Mouse (Mus musculus): ENCODE measurements around the gene Stat5b. TPM values are rescaled to one million over a fixed set of nuclear protein-coding genes. Genes with fewer than 3 reads are reported as not detected.

Stat5b gene
- total RNA-seq, 2 experiments from 2014 or later: 47.6 to 53.2 TPM

- no peak for ATAC-seq (ENCODE audit: poor library complexity, severe bottlenecking)
These were observed 7.4 kb downstream of the Stat5b start for GRCm38 (mm10) chr11:100843070-100843669.

GRCm38 (mm10) chr11:100842025-100842424 lies 8.5 kb downstream of the Stat5b start:
- ATAC-seq (ENCODE audit: poor library complexity, severe bottlenecking): no peak

GRCm38 (mm10) chr11:100840866-100841265 lies 9.7 kb downstream of the Stat5b start:
- ATAC-seq (ENCODE audit: poor library complexity, severe bottlenecking): peak; percentile 86

- no peak for ATAC-seq (ENCODE audit: poor library complexity, severe bottlenecking)
These were observed 11.0 kb downstream of the Stat5b start for GRCm38 (mm10) chr11:100839523-100839922.

- ATAC-seq (ENCODE audit: poor library complexity, severe bottlenecking): no peak
These were observed 11.6 kb downstream of the Stat5b start for GRCm38 (mm10) chr11:100838894-100839293.

- ATAC-seq (ENCODE audit: poor library complexity, severe bottlenecking): no peak
These were observed 13.4 kb downstream of the Stat5b start for GRCm38 (mm10) chr11:100836923-100837702.

- peak; percentile 40; the same call in 1 of the 2 replicates for ATAC-seq (ENCODE audit: poor library complexity, severe bottlenecking)
These were observed 17.1 kb downstream of the Stat5b start for GRCm38 (mm10) chr11:100833466-100833865.

GRCm38 (mm10) chr11:100831396-100831795 lies 19.1 kb downstream of the Stat5b start:
- no peak for ATAC-seq (ENCODE audit: poor library complexity, severe bottlenecking)

GRCm38 (mm10) chr11:100829691-100830090 lies 20.8 kb downstream of the Stat5b start:
- ATAC-seq (ENCODE audit: poor library complexity, severe bottlenecking): no peak

GRCm38 (mm10) chr11:100828676-100829151 lies 21.8 kb downstream of the Stat5b start:
- peak; percentile 7; the same call in 1 of the 2 replicates for ATAC-seq (ENCODE audit: poor library complexity, severe bottlenecking)

- ATAC-seq (ENCODE audit: poor library complexity, severe bottlenecking): peak; percentile 70
These were observed 24.2 kb downstream of the Stat5b start for GRCm38 (mm10) chr11:100826161-100826866.

- ATAC-seq (ENCODE audit: poor library complexity, severe bottlenecking): no peak
These were observed 25.1 kb downstream of the Stat5b start for GRCm38 (mm10) chr11:100825451-100825850.

GRCm38 (mm10) chr11:100824496-100824895 lies 26.0 kb downstream of the Stat5b start:
- no peak for ATAC-seq (ENCODE audit: poor library complexity, severe bottlenecking)

- no peak for ATAC-seq (ENCODE audit: poor library complexity, severe bottlenecking)
These were observed 26.8 kb downstream of the Stat5b start for GRCm38 (mm10) chr11:100823543-100824313.

GRCm38 (mm10) chr11:100822365-100822764 lies 28.2 kb downstream of the Stat5b start:
- ATAC-seq (ENCODE audit: poor library complexity, severe bottlenecking): peak; percentile 85

GRCm38 (mm10) chr11:100821605-100822220 lies 28.8 kb downstream of the Stat5b start:
- ATAC-seq (ENCODE audit: poor library complexity, severe bottlenecking): no peak

GRCm38 (mm10) chr11:100820047-100820446 lies 30.5 kb downstream of the Stat5b start:
- ATAC-seq (ENCODE audit: poor library complexity, severe bottlenecking): no peak

- ATAC-seq (ENCODE audit: poor library complexity, severe bottlenecking): no peak
These were observed 30.9 kb downstream of the Stat5b start for GRCm38 (mm10) chr11:100819626-100820025.

- no peak for ATAC-seq (ENCODE audit: poor library complexity, severe bottlenecking)
These were observed 31.5 kb downstream of the Stat5b start for GRCm38 (mm10) chr11:100819048-100819447.

GRCm38 (mm10) chr11:100818359-100819012 lies 32.0 kb downstream of the Stat5b start:
- no peak for ATAC-seq (ENCODE audit: poor library complexity, severe bottlenecking)

All from megakaryocyte, adult 5-6 weeks (primary cell).